Mouse (Mus musculus) neural tube, embryonic 14.5 days (tissue): ENCODE measurements around the gene Mvb12b. TPM values are rescaled to one million over a fixed set of nuclear protein-coding genes. Genes with fewer than 3 reads are reported as not detected.
A peak's percentile ranks its signal among the peaks of the same experiment; 100 is the strongest.

ENCODE experiments used
- ATAC-seq: fragments of 200-750 bp; cut with Nextera tagmentation; 2 replicates; pipeline ENCODE4 v1.8.0; 2017; ENCODE audit warnings: low read depth, mild to moderate bottlenecking, moderate TSS enrichment, moderate library complexity
- H3K27ac ChIP-seq: fragments of 300-500 bp; sonication (generic); 2 replicates; pipeline ENCODE4 v1.5.1; 2014; ENCODE audit warnings: low read depth, mild to moderate bottlenecking, control low read depth, low read length, moderate library complexity, mixed read lengths
- H3K27me3 ChIP-seq: fragments of 300-500 bp; sonication (generic); 2 replicates; pipeline ENCODE4 v1.6.1; 2014; ENCODE audit warnings: low read length; ENCODE audit not compliant: control insufficient read depth, insufficient read depth
- H3K36me3 ChIP-seq: fragments of 300-500 bp; sonication (generic); 2 replicates; pipeline ENCODE4 v1.6.1; 2014; ENCODE audit warnings: low read length, mixed read lengths; ENCODE audit not compliant: control insufficient read depth, insufficient read depth
- H3K4me1 ChIP-seq: fragments of 300-500 bp; sonication (generic); 2 replicates; pipeline ENCODE4 v1.6.1; 2014; ENCODE audit warnings: low read length; ENCODE audit not compliant: control insufficient read depth, insufficient read depth
- H3K4me2 ChIP-seq: fragments of 300-500 bp; sonication (generic); 2 replicates; pipeline ENCODE4 v1.6.1; 2014; ENCODE audit warnings: mild to moderate bottlenecking, low read depth, low read length, control low read depth
- H3K4me3 ChIP-seq: fragments of 300-500 bp; sonication (generic); 2 replicates; pipeline ENCODE4 v1.5.1; 2014; ENCODE audit warnings: low read depth, low read length, control low read depth, mixed read lengths
- H3K9ac ChIP-seq: fragments of 300-500 bp; sonication (generic); replicated peaks from 2 replicates; pipeline ENCODE4 v1.6.1; 2014; ENCODE audit warnings: low read depth, mild to moderate bottlenecking, control low read depth, low read length, mixed read lengths
- H3K9me3 ChIP-seq: fragments of 300-500 bp; sonication (generic); 2 replicates; pipeline ENCODE4 v1.6.1; 2016; ENCODE audit warnings: low read length; ENCODE audit not compliant: control insufficient read depth
- WGBS: fragments of 180-500 bp; shearing (Covaris S2); extraction: QIAGEN DNeasy Blood & Tissue Kit; methylation state at CpG from one replicate; pipeline ENCODE4 v1.1.7; 2014; 5-methylcytosine and 5-hydroxymethylcytosine counted together
- polyA plus RNA-seq: library from polyadenylated mRNA; unstranded; fragments of >200 nt; fragmentation: Nextera tagmentation; extraction: Ambion mirVana; gene quantifications from 2 replicates; pipeline ENCODE4 v1.2.1, GENCODE M21; 2014

Gene Mvb12b
- polyA plus RNA-seq, 1 experiment from 2014 or later, result 54.0 TPM

- 98% methylated on average over 11 of the region's 11 CpGs for WGBS
- ATAC-seq, result no peak
- no peak overlapping the region for H3K4me2 ChIP-seq
- H3K27me3 ChIP-seq, result no peaks in the 10 kb centered on the region
- H3K27ac ChIP-seq, result no peak overlapping the region
- H3K9me3 ChIP-seq, result no peaks in the 10 kb centered on the region
- no peak overlapping the region for H3K4me3 ChIP-seq
- H3K36me3 ChIP-seq, result peaks cover 2% of the 10 kb centered on the region; the same call in 1 of the 2 replicates
- H3K9ac ChIP-seq, result no peak overlapping the region
- peaks cover 23% of the 10 kb centered on the region for H3K4me1 ChIP-seq
These were observed 110.7 kb downstream of the Mvb12b start for GRCm38 (mm10) chr2:33777051-33777450.

- H3K27ac ChIP-seq, result no peak overlapping the region
- no peaks in the 10 kb centered on the region for H3K9me3 ChIP-seq
- no peak for ATAC-seq
- H3K4me2 ChIP-seq, result no peak overlapping the region
- peaks cover 2% of the 10 kb centered on the region; the same call in 1 of the 2 replicates for H3K36me3 ChIP-seq
- no peak overlapping the region for H3K9ac ChIP-seq
- WGBS, result 80% methylated on average over 2 of the region's 2 CpGs
- H3K4me3 ChIP-seq, result no peak overlapping the region
- no peaks in the 10 kb centered on the region for H3K27me3 ChIP-seq
- peaks cover 22% of the 10 kb centered on the region for H3K4me1 ChIP-seq
These were observed 112.9 kb downstream of the Mvb12b start for GRCm38 (mm10) chr2:33774884-33775283.

GRCm38 (mm10) chr2:33774106-33774505 lies 113.6 kb downstream of the Mvb12b start:
- Histone ChIP-seq H3K36me3 (peaks cover 2% of the 10 kb centered on the region; the same call in 1 of the 2 replicates), H3K27ac (no peak overlapping the region), H3K9ac (no peak overlapping the region), H3K4me2 (no peak overlapping the region), H3K4me1 (peaks cover 20% of the 10 kb centered on the region), H3K9me3 (no peaks in the 10 kb centered on the region), H3K4me3 (no peak overlapping the region), H3K27me3 (no peaks in the 10 kb centered on the region)
- no peak for ATAC-seq
- WGBS, result 52% methylated on average over 4 of the region's 4 CpGs

- WGBS, result 33% methylated on average over 9 of the region's 9 CpGs
- H3K4me3 ChIP-seq, result no peak overlapping the region
- H3K27me3 ChIP-seq, result no peaks in the 10 kb centered on the region
- H3K4me2 ChIP-seq, result no peak overlapping the region
- peaks cover 20% of the 10 kb centered on the region for H3K4me1 ChIP-seq
- ATAC-seq, result no peak
- no peak overlapping the region for H3K9ac ChIP-seq
- peak overlapping the region; percentile 1; the same call in 1 of the 2 replicates for H3K27ac ChIP-seq
- H3K36me3 ChIP-seq, result peaks cover 1% of the 10 kb centered on the region; the same call in 1 of the 2 replicates
- no peaks in the 10 kb centered on the region for H3K9me3 ChIP-seq
These were observed 115.3 kb downstream of the Mvb12b start for GRCm38 (mm10) chr2:33772439-33772838.

GRCm38 (mm10) chr2:33771388-33771787 lies 116.4 kb downstream of the Mvb12b start:
- peaks cover 20% of the 10 kb centered on the region for H3K4me1 ChIP-seq
- no peaks in the 10 kb centered on the region for H3K36me3 ChIP-seq
- H3K27ac ChIP-seq, result no peak overlapping the region

GRCm38 (mm10) chr2:33770526-33771130 lies 117.1 kb downstream of the Mvb12b start:
- Histone ChIP-seq H3K27me3 (no peaks in the 10 kb centered on the region), H3K4me2 (no peak overlapping the region), H3K4me1 (peaks cover 20% of the 10 kb centered on the region), H3K36me3 (no peaks in the 10 kb centered on the region), H3K9ac (no peak overlapping the region), H3K4me3 (no peak overlapping the region), H3K9me3 (no peaks in the 10 kb centered on the region), H3K27ac (no peak overlapping the region)
- WGBS, result 92% methylated on average over 4 of the region's 4 CpGs
- no peak for ATAC-seq

More at GRCm38 (mm10) chr2:33771388-33771787, 116.4 kb downstream of the Mvb12b start:
- H3K4me3 ChIP-seq, result no peak overlapping the region
- no peak for ATAC-seq
- H3K27me3 ChIP-seq, result no peaks in the 10 kb centered on the region
- H3K9ac ChIP-seq, result no peak overlapping the region
- whole genome bisulfite sequencing, result 63% methylated on average over 10 of the region's 10 CpGs
- H3K4me2 ChIP-seq, result no peak overlapping the region
- no peaks in the 10 kb centered on the region for H3K9me3 ChIP-seq

- Histone ChIP-seq H3K4me3 (no peak overlapping the region), H3K36me3 (no peaks in the 10 kb centered on the region), H3K9me3 (no peaks in the 10 kb centered on the region), H3K4me2 (no peak overlapping the region), H3K4me1 (peaks cover 13% of the 10 kb centered on the region), H3K27ac (no peak overlapping the region), H3K9ac (no peak overlapping the region), H3K27me3 (no peaks in the 10 kb centered on the region)
- peak; percentile 59 for ATAC-seq
- WGBS, result 42% methylated on average over 6 of the region's 8 CpGs
These were observed 123.3 kb downstream of the Mvb12b start for GRCm38 (mm10) chr2:33764476-33764875.

GRCm38 (mm10) chr2:33762210-33762609 lies 125.5 kb downstream of the Mvb12b start:
- no peaks in the 10 kb centered on the region for H3K36me3 ChIP-seq
- no peak for ATAC-seq
- no peak overlapping the region for H3K4me3 ChIP-seq
- peaks cover 19% of the 10 kb centered on the region for H3K4me1 ChIP-seq
- H3K9me3 ChIP-seq, result no peaks in the 10 kb centered on the region
- H3K9ac ChIP-seq, result no peak overlapping the region
- H3K27ac ChIP-seq, result no peak overlapping the region
- no peaks in the 10 kb centered on the region for H3K27me3 ChIP-seq
- no peak overlapping the region for H3K4me2 ChIP-seq
- WGBS, result 71% methylated on average over 6 of the region's 6 CpGs

- no peaks in the 10 kb centered on the region for H3K9me3 ChIP-seq
- no peaks in the 10 kb centered on the region for H3K36me3 ChIP-seq
- H3K9ac ChIP-seq, result no peak overlapping the region
- no peaks in the 10 kb centered on the region for H3K27me3 ChIP-seq
- 53% methylated on average over 13 of the region's 13 CpGs for WGBS
- H3K4me3 ChIP-seq, result no peak overlapping the region
- no peak overlapping the region for H3K4me2 ChIP-seq
- no peak overlapping the region for H3K27ac ChIP-seq
- H3K4me1 ChIP-seq, result peaks cover 22% of the 10 kb centered on the region
- ATAC-seq, result no peak
These were observed 127.2 kb downstream of the Mvb12b start for GRCm38 (mm10) chr2:33760571-33760991.
